Mouse (Mus musculus) E14TG2a.4 (cell line): ENCODE data around the gene Mrpl24.

Experiments used
- CTCF ChIP-seq: conservative IDR thresholded peaks from 2 replicates; pipeline ENCODE4 v1.5.1; 2014; ENCODE audit warnings: low read length
- POU5F1 ChIP-seq: IDR thresholded peaks from 2 replicates; pipeline ENCODE4 v1.6.1; 2014; ENCODE audit warnings: low read length, borderline replicate concordance

DNA sequence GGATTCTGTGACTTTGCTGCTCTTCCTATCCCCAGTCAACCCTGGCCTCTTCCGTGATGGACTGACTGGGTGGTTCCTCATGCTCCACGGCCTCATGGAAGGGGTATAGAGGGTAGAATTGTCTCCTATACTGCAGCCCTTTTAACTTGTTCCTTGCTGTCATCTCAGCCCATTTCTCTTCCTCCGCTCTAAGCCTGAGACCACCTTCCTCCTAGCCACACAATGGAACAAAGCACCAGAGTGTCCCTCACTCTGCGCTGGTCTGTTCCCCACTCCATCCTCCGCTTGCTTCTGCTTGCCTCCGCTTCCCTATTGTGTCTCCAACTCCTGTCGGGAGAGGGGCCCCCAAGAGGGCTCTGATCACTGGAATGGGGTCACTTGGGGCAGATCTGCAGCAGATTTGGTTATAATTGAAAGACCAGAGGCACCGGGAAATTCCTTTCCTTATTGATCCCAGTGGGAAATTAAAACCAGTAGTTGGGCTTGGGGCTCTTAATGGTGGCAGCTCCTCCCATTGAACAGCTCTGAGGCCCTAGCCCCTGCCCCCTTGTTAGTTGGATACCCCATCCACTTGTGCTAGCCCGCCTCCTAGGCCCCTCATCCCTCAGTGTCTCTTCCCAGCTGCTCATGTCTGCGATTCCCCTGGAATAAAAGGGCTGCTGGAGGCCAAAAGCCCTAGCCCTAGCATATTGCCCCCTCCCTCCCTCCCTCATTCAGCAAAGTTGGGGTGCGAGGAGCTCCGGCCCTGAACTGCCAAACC is 26.7 kb downstream of the Mrpl24 start:
- TF ChIP-seq CTCF (no peak), POU5F1 (no peak)
